Comparison of ENCODE assay signal across 10 mouse cellular contexts in genomic region chr3:123905928-123906721, GRCm38 (mm10).
DNase-seq lines count a peak whose midpoint lies in the region; ATAC-seq and TF ChIP-seq lines count a peak whose summit lies in the region.
"Had no signal": no experiment of that assay in that cellular context is flagged by ENCODE, and none has a peak within 500 bp of the region (broad histone marks: within the 10 kb centered on the region; RNA-seq: fewer than 3 reads in every experiment).

No protein-coding gene starts in this region.

- 26% methylated on average over 9 of the region's 9 CpGs for WGBS in heart, embryonic 10.5 days

- no peaks in the 10 kb centered on the region for H3K9me3 ChIP-seq in heart, embryonic 10.5 days

- no peak overlapping the region for H3K27ac ChIP-seq in heart, embryonic 10.5 days

- no peaks in the 10 kb centered on the region for H3K36me3 ChIP-seq in heart, embryonic 10.5 days

- in situ Hi-C loops in Patski (cut with MboI; ENCODE audit: low pct_unique_long_range_greater_than_20kb) = no loop called here

- peaks cover 6% of the 10 kb centered on the region for H3K4me1 ChIP-seq in heart, embryonic 10.5 days

- POLR2A ChIA-PET in Patski (lab: Charles Lee) = no interaction called here

- TF ChIP-seq CTCF in Patski (IDR thresholded peaks at IDR 0.05) = no peak

- no peaks in the 10 kb centered on the region for H3K27me3 ChIP-seq in heart, embryonic 10.5 days (ENCODE audit: insufficient read depth, poor library complexity, severe bottlenecking)
- no peaks in the 10 kb centered on the region for H3K27me3 ChIP-seq in Patski
- H3K27me3 ChIP-seq: CH12.LX had no signal

- peak; percentile 75 for DNase-seq in heart, embryonic 10.5 days (ENCODE audit: low spot score)
- no peak for DNase-seq in heart, postnatal 36 days
- peak; percentile 13 for DNase-seq in Patski (ENCODE audit: low read depth, low spot score)
- peak; percentile 8 for DNase-seq in embryo, embryonic 11.5 days (ENCODE audit: low read depth, low spot score)
- DNase-seq in lung, postnatal 4 days = peak; percentile 4 to 44
- no peak for DNase-seq in right cerebral cortex, postnatal 10 days (ENCODE audit: low spot score in 2 of 2)
- DNase-seq in B cell, adult 2 months = no peak
- no peak for DNase-seq in urinary bladder, adult 18-20 months (ENCODE audit: low spot score in 2 of 2)
- DNase-seq: liver had no signal

- ATAC-seq in Patski = peak; percentile 75

- H3K4me3 ChIP-seq in heart, embryonic 10.5 days = no peak overlapping the region

- CTCF ChIA-PET in Patski (lab: Charles Lee) = interaction anchor here (1.5 kb wide), 1 partner anchor 32 kb away, joined by 3 read pairs; no protein-coding TSS in a partner anchor

- intact Hi-C loops in heart, postnatal 36 days (cut with DNase I) = no loop called here

Comparison
In these comparisons a context has a peak if more than half of its experiments do, and no peak if none do; other contexts are left out.
1. DNase-seq: peak in heart, embryonic 10.5 days (single experiment), Patski (single experiment), embryo, embryonic 11.5 days (single experiment) and lung, postnatal 4 days (2 of 2); none in heart, postnatal 36 days (0 of 2), right cerebral cortex, postnatal 10 days (0 of 2), B cell, adult 2 months (0 of 2) and urinary bladder, adult 18-20 months (0 of 2).